Mouse (Mus musculus) ovary, postnatal 14 days (tissue): ENCODE measurements around the gene Vip.
A peak's percentile ranks its signal among the peaks of the same experiment; 100 is the strongest.

Experiments
- DNase-seq: peaks from one replicate; pipeline ENCODE4 v3.0.0; 2022; ENCODE audit warnings: low spot score

Gene Vip

DNA sequence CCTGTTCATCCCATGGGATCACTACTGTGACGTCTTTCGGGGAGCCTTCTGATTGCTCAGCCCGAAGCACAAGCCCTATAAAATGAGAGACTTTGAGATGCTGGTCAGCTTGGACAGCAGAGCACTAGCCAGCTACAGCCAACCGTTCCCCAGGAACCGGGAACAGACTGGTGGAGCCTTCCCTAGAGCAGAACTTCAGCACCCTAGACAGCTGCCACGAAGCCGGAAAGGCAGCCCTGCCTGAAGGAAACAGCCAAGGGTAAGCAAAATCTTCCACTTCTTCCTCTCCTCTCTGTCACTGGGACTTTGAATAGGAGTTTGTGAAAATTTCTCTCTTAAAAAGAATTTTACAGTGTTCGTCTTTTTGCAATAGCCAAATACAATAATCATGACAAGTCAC is at the start of gene Vip:
Gene Vip, plus strand, starts transcription at position 107 of the 400 bp plus-strand sequence.
- peak; percentile 36 for DNase-seq

DNA sequence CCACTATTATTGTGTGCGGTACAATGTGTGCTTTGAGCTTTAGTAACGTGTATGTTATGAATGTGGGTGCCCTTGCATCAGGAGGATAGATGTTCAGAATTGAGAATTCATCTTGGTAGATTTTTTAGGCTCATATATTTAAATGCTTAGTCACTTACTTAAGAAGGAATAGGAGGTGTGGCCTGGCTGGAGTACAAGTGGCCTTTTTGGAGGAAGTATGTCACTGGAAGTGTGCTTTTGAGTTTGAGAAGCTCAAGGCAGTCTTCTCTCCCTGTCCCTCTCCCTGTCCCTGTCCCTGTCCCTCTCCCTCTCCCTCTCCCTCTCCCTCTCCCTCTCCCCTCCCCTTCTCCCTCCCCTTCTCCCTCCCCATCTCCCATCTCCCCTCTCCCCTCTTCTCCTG is 48.0 kb upstream of the Vip start:
- DNase-seq: no peak

DNA sequence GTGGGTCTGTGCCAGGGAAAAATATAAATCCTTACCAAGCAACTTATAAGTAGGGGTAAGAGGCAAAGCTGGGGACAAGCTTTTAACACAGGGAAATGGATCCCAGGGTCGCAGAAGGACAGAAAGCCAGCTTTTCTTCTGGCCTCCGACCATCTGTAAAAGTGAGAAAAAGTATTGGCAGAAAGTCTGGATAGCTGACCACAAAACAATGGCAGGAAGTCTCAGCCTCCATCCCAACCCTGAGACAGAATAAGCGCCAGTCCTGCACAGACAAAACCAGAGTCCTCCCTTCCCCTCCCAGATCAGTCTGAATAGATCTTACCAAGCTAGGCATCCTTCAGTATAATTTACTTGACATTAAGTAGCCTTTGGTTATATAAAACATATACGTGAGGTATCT is 47.0 kb upstream of the Vip start:
- DNase-seq: no peak

DNA sequence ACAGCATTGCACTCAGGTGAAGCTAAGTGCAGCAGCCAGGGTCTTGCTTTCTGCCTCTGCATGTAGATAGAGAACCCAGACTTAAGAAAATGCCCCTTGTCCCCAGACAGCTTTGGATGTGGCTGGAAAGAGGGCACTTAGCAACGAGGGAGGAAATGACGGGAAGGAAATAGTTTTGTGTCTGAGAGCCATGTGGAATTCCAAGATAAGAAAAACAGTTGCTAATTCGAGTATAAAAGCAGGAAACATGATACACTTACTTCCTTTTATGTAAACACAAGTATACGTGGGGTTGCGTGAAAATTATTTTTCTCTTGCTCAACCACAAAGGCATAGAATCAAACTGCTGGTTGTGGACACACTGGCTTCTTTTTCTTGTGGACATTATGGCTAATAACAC is 45.6 kb upstream of the Vip start, which contains the start of gene Myct1:
Gene Myct1, plus strand, starts transcription at position 312 of the 400 bp plus-strand sequence.
- DNase-seq: no peak

DNA sequence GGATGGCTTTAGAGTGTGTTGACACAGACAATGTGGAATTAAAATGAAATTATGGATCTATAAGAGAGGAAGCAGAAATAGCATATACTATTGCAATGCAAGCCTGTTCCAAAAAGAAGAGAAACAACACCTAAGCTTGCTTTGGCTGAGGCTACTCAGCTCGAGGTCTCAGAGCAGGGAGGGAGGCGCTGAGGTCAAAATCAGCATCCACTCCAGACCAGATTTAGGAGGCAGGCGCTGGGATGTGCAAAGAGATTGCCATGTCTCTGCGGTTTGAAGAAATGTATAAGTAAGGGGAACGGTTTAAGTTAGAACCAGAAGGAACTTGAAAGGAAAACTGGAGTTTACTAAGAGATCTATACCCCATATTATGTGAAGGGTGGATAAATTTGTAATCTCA is 44.6 kb upstream of the Vip start:
- DNase-seq: no peak

DNA sequence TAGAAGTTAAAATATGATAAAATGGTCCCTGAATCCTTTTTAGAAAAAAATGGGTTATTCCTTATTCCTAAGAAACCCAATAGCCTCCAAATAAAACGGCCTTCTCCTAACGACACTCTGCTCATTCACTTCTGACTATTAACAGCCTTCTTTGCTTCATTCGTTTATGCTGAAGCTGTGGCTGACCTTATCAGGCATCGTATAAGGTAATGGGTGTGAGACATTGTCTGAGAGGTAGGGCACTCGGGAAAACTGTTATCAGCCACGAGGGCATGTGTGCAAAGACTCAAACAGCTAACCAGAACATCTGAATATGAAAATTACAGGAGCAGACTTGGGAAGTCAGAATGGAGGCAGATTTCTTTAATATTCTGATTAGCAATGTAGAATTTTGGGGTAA is 42.5 kb upstream of the Vip start:
- DNase-seq: no peak

DNA sequence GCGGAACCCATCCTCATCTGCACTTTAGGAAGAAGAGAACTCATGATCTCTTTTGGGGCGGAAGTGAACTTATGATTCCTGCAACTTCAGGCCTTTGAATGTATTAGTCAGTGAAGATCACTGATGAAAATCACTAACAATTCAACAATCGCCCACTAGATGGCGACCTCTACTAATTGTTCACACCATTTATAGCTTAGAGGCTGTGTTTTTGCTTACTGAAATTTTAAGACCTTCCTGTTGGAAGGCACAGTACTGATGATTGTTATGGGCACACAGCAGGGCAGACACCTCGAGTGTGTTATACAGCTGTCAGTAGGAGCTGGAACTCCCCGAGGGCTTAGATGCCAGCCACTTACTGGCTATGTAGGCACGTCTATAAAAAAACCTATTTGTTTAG is 38.9 kb upstream of the Vip start:
- peak; percentile 70 for DNase-seq

DNA sequence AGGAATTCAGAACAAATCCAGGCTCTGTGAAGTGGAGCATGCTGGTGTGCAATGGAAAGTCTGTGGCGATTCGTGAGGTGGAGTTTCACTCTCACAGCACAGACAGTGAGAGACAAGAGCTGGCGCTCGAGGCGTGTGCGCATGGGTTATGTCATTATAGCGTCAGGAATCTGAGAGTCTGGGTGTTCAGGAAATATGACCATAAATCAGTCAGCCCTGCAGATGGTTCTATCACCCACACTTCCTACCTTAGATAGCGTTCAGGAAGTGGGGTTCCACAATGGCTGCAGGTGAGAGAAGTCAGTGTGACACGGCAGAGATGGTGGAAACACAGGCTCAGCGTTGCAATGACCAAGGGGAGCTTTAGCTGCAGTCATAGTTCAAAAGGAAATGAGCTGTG is 35.5 kb upstream of the Vip start:
- DNase-seq: no peak

DNA sequence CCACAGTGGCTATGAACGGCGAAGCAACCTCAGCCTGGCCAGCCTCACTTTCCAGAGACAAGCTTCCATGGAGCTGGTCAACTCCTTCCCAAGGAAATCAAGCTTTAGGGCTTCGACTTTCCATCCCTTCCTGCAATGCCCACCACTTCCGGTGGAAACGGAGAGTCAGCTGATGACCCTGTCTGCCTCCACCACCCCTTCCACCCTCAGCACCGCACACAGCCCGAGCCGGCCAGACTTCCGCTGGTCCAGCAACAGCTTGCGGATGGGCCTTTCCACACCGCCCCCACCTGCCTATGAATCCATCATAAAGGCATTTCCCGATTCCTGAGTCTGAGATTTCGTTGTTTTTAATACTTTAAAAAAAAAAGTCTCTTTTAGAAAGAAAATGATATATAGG is 34.6 kb upstream of the Vip start:
- no peak for DNase-seq

DNA sequence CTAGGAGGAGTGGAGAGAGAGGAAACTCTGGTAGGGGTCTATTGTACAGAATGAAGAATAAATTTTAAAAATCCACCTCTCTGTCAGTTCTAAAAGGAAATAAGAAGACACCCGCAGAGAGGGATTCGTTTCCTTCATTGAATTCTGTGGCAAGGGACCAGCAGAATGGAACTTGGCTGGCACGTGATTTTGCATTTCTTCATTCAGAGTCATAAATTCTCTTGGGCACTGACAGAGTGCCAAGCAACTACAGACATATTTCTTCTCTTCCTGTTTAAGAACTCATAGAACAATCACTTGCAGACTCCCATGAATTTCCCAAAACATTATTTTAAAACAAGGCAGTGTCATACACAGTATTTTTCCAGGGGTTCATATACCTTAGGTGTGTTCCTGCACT is 30.1 kb upstream of the Vip start:
- no peak for DNase-seq

DNA sequence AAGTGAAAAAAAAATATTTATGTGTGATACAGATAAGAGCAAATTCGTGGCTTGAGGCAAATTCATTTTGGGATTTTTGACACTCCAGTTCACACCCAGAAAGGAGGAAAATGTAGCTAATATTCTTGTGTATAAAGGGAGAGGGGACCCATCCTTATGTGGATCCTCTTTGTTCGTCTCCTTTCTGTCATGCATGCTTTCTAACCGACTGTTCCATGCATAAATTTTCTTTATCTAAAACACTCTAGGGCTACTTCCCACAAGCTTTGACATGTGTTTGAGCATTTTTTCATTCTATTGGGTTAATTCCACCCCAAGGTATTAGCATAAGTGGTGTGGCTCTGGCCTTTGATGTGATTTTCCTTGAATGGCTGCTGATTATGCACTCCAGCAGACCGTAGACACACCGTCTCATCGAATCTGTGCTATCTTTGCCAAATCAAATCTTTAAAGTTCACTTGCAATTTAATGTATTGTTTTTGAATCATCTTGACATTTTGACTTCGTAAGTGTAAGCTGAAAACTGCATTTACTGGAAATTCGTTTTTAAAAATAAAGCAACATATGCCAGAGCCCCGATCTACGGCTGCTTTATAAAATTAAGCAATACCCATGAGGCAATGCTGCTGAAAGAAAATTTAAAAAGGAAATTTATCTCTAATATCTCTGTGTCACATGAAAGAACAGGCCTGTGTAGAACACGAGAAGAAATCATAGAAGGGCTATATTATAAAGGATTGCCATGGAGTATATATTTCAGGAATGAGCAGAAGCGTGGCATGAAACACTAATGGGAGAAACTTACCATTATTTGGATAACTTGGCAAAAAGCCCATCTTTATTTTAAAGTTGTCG is 23.6 kb upstream of the Vip start:
- no peak for DNase-seq

DNA sequence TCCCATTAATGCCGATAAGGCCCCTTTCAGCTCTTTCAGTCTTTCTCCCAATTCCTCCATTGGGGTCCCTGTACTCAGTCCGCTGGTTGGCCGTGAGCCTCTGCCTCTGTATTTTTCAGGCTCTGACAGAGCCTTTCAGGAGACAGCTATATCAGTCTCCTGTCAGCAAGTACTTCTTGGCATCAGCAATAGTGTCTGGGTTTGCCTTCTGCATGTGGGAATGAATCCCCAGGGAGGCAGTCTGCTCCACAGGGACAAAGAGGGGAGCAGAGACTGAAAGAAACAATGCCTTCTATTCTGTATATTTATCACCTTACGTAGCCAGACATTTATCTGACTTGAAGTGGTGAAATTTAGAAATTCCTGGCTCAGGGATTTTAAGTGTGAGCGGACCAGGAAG is 12.8 kb upstream of the Vip start:
- no peak for DNase-seq

DNA sequence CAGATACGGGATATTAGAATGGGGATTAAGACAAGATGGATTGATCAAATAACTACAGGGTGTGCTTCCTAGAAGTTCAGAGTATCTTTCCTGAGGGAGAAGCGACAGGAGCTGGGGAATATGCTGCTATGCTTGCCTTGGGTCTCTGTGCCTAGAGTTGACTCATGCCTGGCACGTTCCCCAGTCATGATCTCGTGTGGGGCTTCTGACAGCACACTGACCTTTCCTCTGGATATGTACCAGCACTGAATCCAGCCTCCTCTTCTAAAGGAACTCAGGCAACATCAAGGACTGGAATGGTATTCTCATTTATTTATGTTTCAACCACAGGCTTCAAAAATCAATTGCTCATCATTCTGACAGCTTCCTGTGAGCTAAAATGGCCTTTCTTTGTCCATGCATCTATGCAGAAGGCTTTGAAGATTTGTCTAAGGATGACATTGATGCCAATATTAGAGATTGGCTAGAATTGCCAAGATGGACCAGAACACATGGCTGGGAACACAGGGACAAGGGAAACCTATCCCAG is 5.3 kb upstream of the Vip start:
- DNase-seq: no peak

DNA sequence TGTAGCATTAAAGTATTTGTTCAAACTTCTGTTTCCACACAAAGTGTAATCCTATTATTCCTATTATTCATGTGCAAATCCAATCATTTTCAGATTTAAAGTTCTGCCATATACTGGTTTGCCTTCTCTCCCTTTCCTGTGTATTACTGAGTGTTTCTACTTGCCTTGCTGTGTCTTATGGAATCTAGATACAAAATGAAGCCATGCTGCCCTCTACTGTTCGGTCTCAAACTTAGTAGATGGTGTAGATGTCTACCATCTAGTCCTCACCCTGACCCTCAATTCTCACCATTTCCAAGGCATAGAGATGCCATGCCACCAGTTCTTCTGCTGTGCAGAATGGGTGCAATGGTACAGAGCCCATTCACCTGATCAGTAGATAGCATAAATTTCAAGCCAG is 4.7 kb upstream of the Vip start:
- DNase-seq: no peak

DNA sequence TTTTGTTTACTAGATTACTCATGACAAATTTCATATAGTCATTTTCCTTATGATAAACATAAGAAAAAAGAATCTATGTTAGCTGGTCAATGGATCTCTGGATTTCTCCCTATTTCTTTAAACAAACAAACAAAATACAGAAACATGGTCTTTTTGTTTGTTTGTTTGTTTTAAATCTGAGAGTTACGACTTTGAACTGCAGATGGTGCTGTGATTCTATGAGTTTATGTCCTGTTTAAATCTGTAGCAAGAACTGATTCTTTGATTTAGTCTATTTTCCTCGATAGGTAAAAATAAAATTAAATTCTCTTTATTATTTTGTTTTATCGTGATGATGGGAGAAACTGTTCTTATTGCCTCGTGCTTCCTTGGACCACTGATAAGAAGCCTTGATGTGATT is 1.7 kb upstream of the Vip start:
- no peak for DNase-seq

DNA sequence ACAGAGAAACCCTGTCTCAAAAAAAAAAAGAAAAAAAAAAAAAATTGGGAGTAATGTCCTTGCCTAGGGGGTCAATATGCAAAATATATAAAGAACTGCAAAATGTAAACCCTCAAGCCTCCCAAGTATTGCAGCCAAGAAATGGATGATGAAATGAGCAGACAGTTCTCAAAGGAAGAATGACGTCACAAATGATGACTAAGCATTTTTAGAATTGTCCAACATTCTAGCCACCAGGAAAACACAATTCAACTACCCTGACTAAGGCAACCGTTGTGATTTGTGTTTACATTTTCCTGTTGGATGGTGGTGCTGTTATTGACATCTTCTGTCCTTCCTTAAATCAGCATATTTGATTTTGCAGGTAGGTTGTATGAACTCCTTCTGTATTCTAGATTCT is 42.3 kb downstream of the Vip start:
- DNase-seq: no peak

DNA sequence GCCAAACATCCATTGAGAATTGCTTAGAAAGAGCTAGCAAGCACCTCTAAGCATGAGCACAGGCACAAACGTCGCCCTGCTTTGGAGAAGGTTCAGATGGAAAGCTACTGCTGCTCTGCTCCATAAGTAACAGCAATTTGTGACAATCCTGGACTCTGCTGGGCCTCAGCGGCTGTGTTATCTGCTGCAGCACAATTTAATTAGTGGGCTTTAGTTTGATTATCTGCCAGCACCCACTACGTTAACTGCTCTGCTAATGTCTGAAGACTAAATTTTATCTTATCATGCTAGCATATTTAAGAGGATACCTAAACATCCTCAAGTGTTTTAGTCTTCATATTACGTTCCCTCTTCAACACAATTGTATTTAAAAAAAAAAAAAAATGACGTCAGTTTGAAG is 46.6 kb downstream of the Vip start:
- no peak for DNase-seq

DNA sequence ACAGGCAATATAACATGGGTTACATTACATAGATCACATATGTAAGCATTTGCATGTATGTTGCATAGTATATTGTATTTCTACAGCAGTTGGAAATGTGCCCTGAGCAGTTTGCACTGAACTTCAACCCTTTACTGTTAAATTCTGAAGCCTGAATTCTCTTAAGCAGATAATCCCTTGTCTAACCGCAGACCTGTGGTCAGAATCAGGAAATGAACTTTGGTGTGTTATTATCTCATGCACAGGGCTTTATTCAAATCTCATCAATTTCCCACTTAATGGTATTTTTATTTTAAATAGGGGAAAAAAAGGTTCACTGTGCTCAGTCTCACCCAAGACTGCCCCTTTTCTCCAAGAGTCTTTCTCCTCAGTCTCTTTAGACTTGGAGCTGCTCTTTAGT is 55.3 kb downstream of the Vip start:
- DNase-seq: no peak
